In genomic region chr10:71119120-71119847, GRCm38 (mm10) we compare ENCODE assay signal across 15 mouse cellular contexts. TPM values are rescaled to one million over a fixed set of nuclear protein-coding genes. Genes with fewer than 3 reads are reported as not detected.
A peak's percentile ranks its signal among the peaks of the same experiment; 100 is the strongest.
DNase-seq lines count a peak whose midpoint lies in the region; ATAC-seq lines count a peak whose summit lies in the region.
"Had no signal": no experiment of that assay in that cellular context is flagged by ENCODE, and none has a peak within 500 bp of the region (broad histone marks: within the 10 kb centered on the region; RNA-seq: fewer than 3 reads in every experiment).

No protein-coding gene starts in this region.

- H3K36me3 ChIP-seq in kidney, embryonic 15.5 days, result 0 out of 2 replicates have a peak, but pooled peaks cover 3% of the 10 kb centered on the region
- no peaks in the 10 kb centered on the region for H3K36me3 ChIP-seq in heart, embryonic 11.5 days (ENCODE audit: control insufficient read depth, insufficient read depth, low read length)
- H3K36me3 ChIP-seq in limb, embryonic 11.5 days (ENCODE audit: control insufficient read depth, insufficient read depth, low read length), result no peaks in the 10 kb centered on the region
- H3K36me3 ChIP-seq: liver, embryonic 15.5 days had no signal

- no peaks in the 10 kb centered on the region for H3K27me3 ChIP-seq in kidney, embryonic 15.5 days
- H3K27me3 ChIP-seq in heart, embryonic 11.5 days (ENCODE audit: control insufficient read depth, insufficient read depth, low read length), result no peaks in the 10 kb centered on the region
- H3K27me3 ChIP-seq in limb, embryonic 11.5 days (ENCODE audit: control insufficient read depth, insufficient read depth, low read length), result no peaks in the 10 kb centered on the region
- H3K27me3 ChIP-seq: CH12.LX; liver, embryonic 15.5 days had no signal

- ATAC-seq in kidney, embryonic 15.5 days (replicated peaks; ENCODE audit: low FRiP score), result peak; percentile 48; the same call in 1 of the 2 replicates
- no peak for ATAC-seq in heart, embryonic 11.5 days (replicated peaks; ENCODE audit: insufficient number of reproducible peaks, low FRiP score, low TSS enrichment)
- ATAC-seq in limb, embryonic 11.5 days (ENCODE audit: insufficient number of reproducible peaks, low FRiP score, low TSS enrichment, low read depth), result peak; percentile 36; the same call in 1 of the 2 replicates
- ATAC-seq: activated CD4-positive, CD25-positive, alpha-beta regulatory T cell, adult 4 months had no signal

- peaks cover 54% of the 10 kb centered on the region for H3K4me1 ChIP-seq in kidney, embryonic 15.5 days
- H3K4me1 ChIP-seq in heart, embryonic 11.5 days (ENCODE audit: control insufficient read depth, insufficient read depth, low read length), result peaks cover 4% of the 10 kb centered on the region; the same call in 1 of the 2 replicates
- H3K4me1 ChIP-seq in limb, embryonic 11.5 days (ENCODE audit: control insufficient read depth, insufficient read depth, low read length), result peaks cover 9% of the 10 kb centered on the region

- H3K9me3 ChIP-seq in kidney, embryonic 15.5 days (replicated peaks), result no peaks in the 10 kb centered on the region
- H3K9me3 ChIP-seq in heart, embryonic 11.5 days (replicated peaks; ENCODE audit: control insufficient read depth, low read length), result no peaks in the 10 kb centered on the region
- no peaks in the 10 kb centered on the region for H3K9me3 ChIP-seq in limb, embryonic 11.5 days (ENCODE audit: control insufficient read depth, low read length)
- H3K9me3 ChIP-seq: liver, embryonic 15.5 days had no signal

- peak overlapping the region; percentile 91 for H3K27ac ChIP-seq in kidney, embryonic 15.5 days
- H3K27ac ChIP-seq in heart, embryonic 11.5 days (ENCODE audit: low read depth, low read length), result peak overlapping the region; percentile 35; the same call in 1 of the 2 replicates
- H3K27ac ChIP-seq in limb, embryonic 11.5 days (replicated peaks; ENCODE audit: low read depth, low read length), result peak overlapping the region; percentile 60
- H3K27ac ChIP-seq: layer of hippocampus, adult 2 months; liver, embryonic 15.5 days had no signal

- WGBS in kidney, embryonic 15.5 days, result 49% methylated on average over 15 of the region's 15 CpGs
- whole genome bisulfite sequencing in heart, embryonic 11.5 days (ENCODE audit: insufficient replicate concordance), result 54% methylated on average over 15 of the region's 15 CpGs
- WGBS in limb, embryonic 11.5 days, result 64% methylated on average over 15 of the region's 15 CpGs

- H3K4me3 ChIP-seq in kidney, embryonic 15.5 days (replicated peaks), result no peak overlapping the region
- no peak overlapping the region for H3K4me3 ChIP-seq in heart, embryonic 11.5 days (ENCODE audit: low read depth, low read length)
- H3K4me3 ChIP-seq in limb, embryonic 11.5 days (ENCODE audit: low read depth, low read length), result no peak overlapping the region
- H3K4me3 ChIP-seq: layer of hippocampus, adult 2 months; liver, embryonic 15.5 days had no signal

- no peak for DNase-seq in kidney, adult 8-10 months
- DNase-seq in limb, embryonic 11.5 days (ENCODE audit: low spot score), result no peak
- peak; percentile 34 for DNase-seq in skeletal muscle tissue, adult 2 months (ENCODE audit: low read depth, low spot score)
- no peak for DNase-seq in retina, embryonic 14.5 days (ENCODE audit: low spot score)
- no peak for DNase-seq in frontal cortex, postnatal 10 days (ENCODE audit: low spot score in 2 of 2)
- no peak for DNase-seq in thymus, adult 18-20 months
- DNase-seq: cerebellum, adult 11-12 months; gastrocnemius, postnatal 36 days; thymus, postnatal 36 days had no signal

- no peak overlapping the region for H3K9ac ChIP-seq in kidney, embryonic 15.5 days
- H3K9ac ChIP-seq in heart, embryonic 11.5 days (ENCODE audit: low read depth, low read length), result no peak overlapping the region
- H3K9ac ChIP-seq in limb, embryonic 11.5 days (ENCODE audit: low read length), result no peak overlapping the region
- H3K9ac ChIP-seq: liver, embryonic 15.5 days had no signal

- no peak overlapping the region for H3K4me2 ChIP-seq in kidney, embryonic 15.5 days
- H3K4me2 ChIP-seq in heart, embryonic 11.5 days, result no peak overlapping the region
- H3K4me2 ChIP-seq in limb, embryonic 11.5 days (ENCODE audit: low read depth, severe bottlenecking), result no peak overlapping the region
- H3K4me2 ChIP-seq: liver, embryonic 15.5 days had no signal

RNA-seq across cellular contexts. Expression of gene Bicc1, which starts 40.2 kb away (rescaled TPM):
- 39.4 and 40.3 TPM in 2 replicates for polyA plus RNA-seq in kidney, embryonic 15.5 days (2015; fragmentation: Nextera tagmentation; extraction: Ambion mirVana)
- polyA plus RNA-seq in heart, embryonic 11.5 days (2014; fragmentation: Nextera tagmentation; extraction: Ambion mirVana), result 14.1 and 14.8 TPM in 2 replicates
- 8.5 and 8.9 TPM in 2 replicates for polyA plus RNA-seq in limb, embryonic 11.5 days (2014; fragmentation: Nextera tagmentation; extraction: Ambion mirVana)

Comparison
In these comparisons a context has a peak if more than half of its experiments do, and no peak if none do; other contexts are left out.
1. H3K27ac ChIP-seq: peak in every context shown above with its lines; median percentile 91 in kidney, embryonic 15.5 days; 60 in limb, embryonic 11.5 days; 35 in heart, embryonic 11.5 days.